Mouse (Mus musculus) regulatory T cell (primary cell): Measurements from ENCODE around the gene Ctdsp1.

Experiments
- in situ Hi-C: fragments of 300-600 bp; cut with MboI, MseI; formaldehyde crosslinking; loops from one replicate; pipeline ENCODE4 v1.15.1; 2025; ENCODE audit warnings: high pct_unique_total_duplicates

Gene Ctdsp1

DNA sequence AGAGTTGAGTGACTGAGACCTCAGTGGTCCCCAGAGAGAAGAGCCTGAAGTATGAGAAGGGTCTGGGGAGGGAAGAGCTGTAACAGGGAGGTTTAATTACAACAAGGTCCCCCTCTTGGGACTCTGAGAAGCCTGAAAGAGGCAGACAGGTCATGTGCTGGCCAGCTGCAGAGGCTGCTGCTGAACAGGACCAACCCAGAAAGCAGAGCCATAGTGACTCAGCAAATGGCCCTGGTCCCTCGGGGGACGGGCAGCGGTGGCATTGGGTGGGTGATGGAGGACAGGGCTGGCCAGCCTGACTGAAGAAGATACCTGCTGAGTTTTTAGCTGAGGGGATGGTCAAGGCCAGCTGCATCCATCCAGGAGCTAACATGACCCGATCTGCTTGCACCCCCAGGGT, 14.9 kb upstream of the Ctdsp1 start:
- in situ Hi-C loops, result loop anchor here (25.0 kb wide), 2 partner anchors 439 to 761 kb away; partner anchors contain the start of genes Cnppd1, Nhej1, Retreg2 and Slc23a3

- in situ Hi-C loops, result loop anchor here (25.0 kb wide), 2 partner anchors 442 to 758 kb away; partner anchors contain the start of genes Cnppd1, Nhej1, Retreg2 and Slc23a3
Observed at GRCm38 (mm10) chr1:74379058-74379504, 12.2 kb upstream of the Ctdsp1 start.

GRCm38 (mm10) chr1:74380484-74380883, 10.8 kb upstream of the Ctdsp1 start:
- in situ Hi-C loops, result loop anchor here (5.0 to 25.0 kb wide), 3 partner anchors 73 to 757 kb away; partner anchors contain the start of genes Cnppd1, Nhej1, Retreg2 and Slc23a3

GRCm38 (mm10) chr1:74381588-74382021, 9.7 kb upstream of the Ctdsp1 start:
- in situ Hi-C loops, result loop anchor here (5.0 to 25.0 kb wide), 3 partner anchors 74 to 756 kb away; partner anchors contain the start of genes Cnppd1, Nhej1, Retreg2 and Slc23a3

- in situ Hi-C loops, result loop anchor here (5.0 to 25.0 kb wide), 3 partner anchors 76 to 754 kb away; partner anchors contain the start of genes Cnppd1, Nhej1, Retreg2 and Slc23a3
Observed at GRCm38 (mm10) chr1:74383385-74383784, 7.9 kb upstream of the Ctdsp1 start.

- in situ Hi-C loops, result loop anchor here (5.0 to 25.0 kb wide), 3 partner anchors 77 to 753 kb away; partner anchors contain the start of genes Cnppd1, Nhej1, Retreg2 and Slc23a3
Observed at GRCm38 (mm10) chr1:74384525-74384924, 6.8 kb upstream of the Ctdsp1 start.

DNA sequence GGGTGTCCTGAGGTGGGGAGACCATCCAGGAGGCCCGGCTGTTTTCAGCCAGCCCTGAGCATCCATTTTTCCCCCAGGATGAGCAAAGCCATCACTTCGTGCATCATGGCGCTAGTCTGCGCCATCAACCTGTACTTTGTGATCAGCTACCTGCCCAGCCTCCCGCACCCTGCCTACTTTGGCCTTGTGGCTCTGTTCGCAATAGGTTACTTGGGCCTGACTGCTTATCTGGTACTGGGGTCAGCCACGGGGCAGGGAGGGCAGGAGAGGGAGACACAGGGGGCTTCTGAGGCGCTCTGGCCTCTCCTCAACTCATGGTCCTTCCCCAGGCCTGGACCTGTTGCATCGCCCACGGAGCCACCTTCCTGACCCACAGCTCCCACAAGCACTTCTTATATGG, 6.2 kb upstream of the Ctdsp1 start:
- in situ Hi-C loops, result loop anchor here (25.0 kb wide), 2 partner anchors 448 to 752 kb away; partner anchors contain the start of genes Cnppd1, Nhej1, Retreg2 and Slc23a3

DNA sequence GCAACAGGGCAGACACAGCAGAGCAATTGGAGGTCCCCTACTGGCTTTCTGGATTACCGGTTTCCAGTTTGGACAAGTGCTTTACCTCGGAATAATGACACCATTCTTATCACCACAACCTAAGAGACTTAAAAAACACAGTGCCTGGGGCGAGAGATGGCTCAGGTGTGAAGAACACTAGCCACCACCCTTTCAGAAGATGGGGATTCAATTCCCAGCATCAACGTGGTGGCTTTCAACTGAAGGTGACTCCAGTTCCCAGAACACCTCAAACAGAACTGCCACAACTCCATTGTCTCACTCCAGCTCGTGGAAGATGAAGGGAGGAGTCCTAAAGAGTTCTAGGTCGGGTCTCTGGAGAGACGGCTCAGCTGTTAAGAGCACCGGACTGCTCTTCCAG, 5.8 kb upstream of the Ctdsp1 start:
- in situ Hi-C loops, result loop anchor here (25.0 kb wide), 2 partner anchors 448 to 752 kb away; partner anchors contain the start of genes Cnppd1, Nhej1, Retreg2 and Slc23a3

DNA sequence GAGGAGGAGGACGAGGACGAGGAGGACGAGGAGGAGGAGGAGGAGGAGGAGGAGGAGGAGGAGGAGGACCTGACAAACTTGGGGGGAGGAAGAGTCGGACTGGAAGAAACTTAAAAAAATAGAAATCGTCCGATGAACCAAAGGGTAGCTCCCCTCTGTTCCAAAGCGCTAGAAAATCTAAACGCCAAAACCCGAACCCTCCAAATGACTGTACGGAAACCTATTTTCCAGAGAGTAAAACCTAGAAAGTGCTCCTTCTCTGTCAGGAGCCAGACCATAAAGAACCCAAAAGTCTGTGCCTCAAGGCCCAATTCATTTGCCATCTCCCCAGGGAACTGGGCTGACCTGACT, 5.0 kb upstream of the Ctdsp1 start:
- in situ Hi-C loops, result loop anchor here (25.0 kb wide), 2 partner anchors 449 to 751 kb away; partner anchors contain the start of genes Cnppd1, Nhej1, Retreg2 and Slc23a3

DNA sequence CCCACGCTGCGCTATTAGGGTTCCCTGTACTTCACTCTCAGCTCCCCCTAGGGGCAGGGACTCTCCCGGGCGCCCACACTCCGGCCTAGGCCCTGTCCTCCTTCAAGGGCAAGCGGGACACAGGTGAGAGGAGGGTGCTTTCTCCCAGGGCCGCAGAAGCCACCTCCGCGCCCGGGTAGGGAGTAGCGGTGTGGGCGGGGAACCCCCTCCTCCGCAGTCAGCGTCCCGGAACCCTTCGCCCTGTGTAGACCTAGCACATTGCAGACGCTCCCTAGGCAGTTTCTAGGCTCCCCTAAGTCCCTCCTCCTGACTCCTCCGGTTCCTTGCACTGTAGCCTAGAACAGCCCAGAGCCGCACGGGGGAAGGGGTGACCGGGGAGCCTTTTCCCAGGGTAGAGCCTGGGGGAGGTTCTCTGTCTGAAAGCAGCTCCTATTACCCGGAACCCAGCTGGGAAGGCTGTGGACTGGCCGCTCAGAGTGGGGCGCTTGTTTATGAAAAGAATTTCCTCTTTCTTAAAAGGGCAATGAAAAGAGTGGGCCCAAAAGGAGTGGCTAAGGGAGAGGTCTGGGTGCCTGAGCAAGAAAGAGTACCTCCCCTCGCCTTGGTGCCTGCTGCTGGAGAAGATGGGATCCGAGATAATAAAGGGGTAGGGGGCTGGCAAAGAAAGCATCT, 4.5 kb upstream of the Ctdsp1 start:
- in situ Hi-C loops, result loop anchor here (25.0 kb wide), 2 partner anchors 450 to 750 kb away; partner anchors contain the start of genes Cnppd1, Nhej1, Retreg2 and Slc23a3

GRCm38 (mm10) chr1:74387386-74387988, 3.8 kb upstream of the Ctdsp1 start:
- in situ Hi-C loops, result loop anchor here (25.0 kb wide), 2 partner anchors 450 to 750 kb away; partner anchors contain the start of genes Cnppd1, Nhej1, Retreg2 and Slc23a3

DNA sequence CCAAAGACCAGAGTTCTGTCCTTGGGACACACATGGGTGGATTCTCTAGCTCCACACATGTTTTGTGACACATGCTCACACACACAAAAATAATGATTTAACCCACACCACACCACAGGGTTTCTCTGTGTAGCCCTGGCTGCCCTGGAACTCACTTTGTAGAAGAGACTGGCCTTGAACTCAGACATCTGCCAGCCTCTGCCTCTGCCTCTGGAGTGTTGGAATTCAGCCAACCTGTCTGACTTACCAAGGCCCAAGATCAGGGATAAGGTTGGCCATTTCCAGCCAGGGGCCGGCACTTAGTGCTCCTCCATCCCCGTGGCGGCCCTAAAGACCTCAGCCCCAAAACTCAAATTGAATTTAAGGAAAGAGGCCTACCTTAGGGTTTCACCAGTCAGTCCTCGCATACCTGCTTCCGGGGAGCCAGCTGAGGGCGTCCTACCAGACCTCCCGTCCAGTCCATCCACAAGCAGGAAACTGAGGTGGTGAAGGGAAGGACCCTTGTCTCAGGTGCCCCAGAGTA, 2.9 kb upstream of the Ctdsp1 start:
- in situ Hi-C loops, result loop anchor here (25.0 kb wide), 2 partner anchors 451 to 749 kb away; partner anchors contain the start of genes Cnppd1, Nhej1, Retreg2 and Slc23a3

GRCm38 (mm10) chr1:74389831-74390286, 1.4 kb upstream of the Ctdsp1 start:
- in situ Hi-C loops, result loop anchor here (25.0 kb wide), 2 partner anchors 453 to 747 kb away; partner anchors contain the start of genes Cnppd1, Nhej1, Retreg2 and Slc23a3

- in situ Hi-C loops, result loop anchor here (25.0 kb wide), 2 partner anchors 453 to 747 kb away; partner anchors contain the start of genes Cnppd1, Nhej1, Retreg2 and Slc23a3
Observed at GRCm38 (mm10) chr1:74390287-74390906, 912 bp upstream of the Ctdsp1 start.

- in situ Hi-C loops, result loop anchor here (25.0 kb wide), 2 partner anchors 455 to 745 kb away; partner anchors contain the start of genes Cnppd1, Nhej1, Retreg2 and Slc23a3
Observed at GRCm38 (mm10) chr1:74391844-74392441, 634 bp downstream of the Ctdsp1 start.

GRCm38 (mm10) chr1:74392446-74392994, 1.2 kb downstream of the Ctdsp1 start:
- in situ Hi-C loops, result loop anchor here (25.0 kb wide), 2 partner anchors 455 to 745 kb away; partner anchors contain the start of genes Cnppd1, Nhej1, Retreg2 and Slc23a3

- in situ Hi-C loops, result loop anchor here (25.0 kb wide), 2 partner anchors 456 to 744 kb away; partner anchors contain the start of genes Cnppd1, Nhej1, Retreg2 and Slc23a3
Observed at GRCm38 (mm10) chr1:74393010-74393409, 1.7 kb downstream of the Ctdsp1 start.

DNA sequence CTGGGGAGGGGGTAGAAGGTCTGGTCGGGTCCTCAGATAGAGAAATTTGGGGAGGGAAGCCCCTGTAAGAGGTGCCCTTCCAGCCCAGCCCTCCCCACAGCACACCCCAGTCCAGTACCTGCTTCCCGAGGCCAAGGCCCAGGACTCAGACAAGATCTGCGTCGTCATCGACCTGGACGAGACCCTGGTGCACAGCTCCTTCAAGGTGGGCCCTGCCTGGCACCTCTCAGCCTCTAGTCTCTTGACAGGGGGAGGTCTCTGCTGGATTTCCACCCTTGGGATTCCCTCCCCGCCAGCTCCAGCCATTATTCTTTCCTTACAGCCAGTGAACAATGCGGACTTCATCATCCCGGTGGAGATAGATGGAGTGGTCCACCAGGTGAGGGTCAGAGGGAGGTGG, 2.4 kb downstream of the Ctdsp1 start:
- in situ Hi-C loops, result loop anchor here (25.0 kb wide), 2 partner anchors 456 to 744 kb away; partner anchors contain the start of genes Cnppd1, Nhej1, Retreg2 and Slc23a3

GRCm38 (mm10) chr1:74394311-74394710, 3.0 kb downstream of the Ctdsp1 start:
- in situ Hi-C loops, result loop anchor here (25.0 kb wide), 2 partner anchors 457 to 743 kb away; partner anchors contain the start of genes Cnppd1, Nhej1, Retreg2 and Slc23a3
